Mouse (Mus musculus): ENCODE results near the gene Slc27a5.

DNA sequence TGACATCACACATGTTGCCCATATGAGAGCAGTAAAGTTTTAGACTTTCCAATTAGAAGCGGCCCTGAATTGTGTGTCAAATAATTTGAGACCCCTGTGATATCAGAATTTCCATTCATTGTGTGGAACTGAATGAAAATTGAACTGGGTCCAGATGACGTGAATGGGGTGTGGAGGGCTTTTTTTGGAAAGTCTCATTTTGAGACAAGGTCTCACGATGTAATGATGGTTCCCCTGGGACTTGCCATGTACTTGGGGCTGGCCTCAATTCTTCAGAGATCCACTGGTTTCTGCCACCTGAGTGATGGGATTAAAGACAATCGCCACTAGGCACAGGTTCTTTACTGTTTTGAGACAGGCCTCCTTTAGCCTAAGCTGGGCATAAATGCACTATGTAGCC, 57.4 kb downstream of the Slc27a5 start:
- TF ChIP-seq POLR2A (IDR thresholded peaks at IDR 0.05; ENCODE audit: insufficient read depth, low read depth, low read length) (no peak), CTCF (IDR thresholded peaks at IDR 0.05; ENCODE audit: insufficient read depth, low read depth, low read length) (no peak)
